Mouse (Mus musculus) megakaryocyte progenitor cell, adult 5-6 weeks (primary cell): ENCODE results near the gene Traip. TPM values are rescaled to one million over a fixed set of nuclear protein-coding genes. Genes with fewer than 3 reads are reported as not detected.
"Not testable (repeated sequence)": the region's sequence is repeated elsewhere in the genome, so short reads cannot be mapped to it uniquely, and the experiment has no call there.

ENCODE experiments used
- ATAC-seq: replicated peaks from 2 replicates; pipeline ENCODE4 v1.8.0; 2016; ENCODE audit warnings: mild to moderate bottlenecking, moderate TSS enrichment, inconsistent platforms; ENCODE audit not compliant: poor library complexity
- total RNA-seq, 2 experiments: library from RNA; stranded (forward) in 1 of 2; stranded (reverse) in 1 of 2; fragments of 157-497, 149-512 nt in 1 of 2; fragments of 200-1000 nt in 1 of 2; gene quantifications; 2 replicates each; pipeline versions ENCODE4 v1.2.3 to v1.2.4; 2015 to 2017

The Traip gene
- total RNA-seq, 2 experiments from 2014 or later = 10.1 to 22.7 TPM

GRCm38 (mm10) chr9:107995513-107995912 lies 45.6 kb downstream of the Traip start:
- ATAC-seq = no peak

GRCm38 (mm10) chr9:107996049-107996448 lies 46.1 kb downstream of the Traip start, which contains the start of gene Gm20662:
TSS of gene Gm20662 (plus strand) at chr9:107996349.
- ATAC-seq = no peak

- ATAC-seq = peak; percentile 99
These were observed 52.2 kb downstream of the Traip start, which contains the start of gene Ip6k1 for GRCm38 (mm10) chr9:108001922-108002770. TSS of gene Ip6k1 (plus strand) at chr9:108002501.

- ATAC-seq = 0 out of 2 replicates have a peak, but pooled peaks have one; percentile 5
These were observed 53.0 kb downstream of the Traip start for GRCm38 (mm10) chr9:108002778-108003530.

- ATAC-seq = no peak
These were observed 53.6 kb downstream of the Traip start for GRCm38 (mm10) chr9:108003531-108003890.

- ATAC-seq = no peak
These were observed 58.1 kb downstream of the Traip start for GRCm38 (mm10) chr9:108008041-108008440.

GRCm38 (mm10) chr9:108010385-108010784 lies 60.4 kb downstream of the Traip start:
- peak; percentile 39; the same call in 1 of the 2 replicates for ATAC-seq

- ATAC-seq = not testable (repeated sequence)
These were observed 63.6 kb downstream of the Traip start for GRCm38 (mm10) chr9:108013577-108013976.

GRCm38 (mm10) chr9:108017127-108017526 lies 67.2 kb downstream of the Traip start:
- ATAC-seq = no peak

- no peak for ATAC-seq
These were observed 70.8 kb downstream of the Traip start for GRCm38 (mm10) chr9:108020741-108021140.

Other genes starting within 250 kb of the Traip start
- gene Sema3f, start 239.7 kb upstream of the Traip start, total RNA-seq (2015) = not detected in 2 replicates
- 1.00 TPM in 1 of 2 replicates, not detected in the other for gene Sema3f, start 239.7 kb upstream of the Traip start, total RNA-seq (2017)
- gene Rbm5, start 179.1 kb upstream of the Traip start, total RNA-seq (2015) = 110 and 146 TPM in 2 replicates
- gene Rbm5, start 179.1 kb upstream of the Traip start, total RNA-seq (2017) = 142 and 235 TPM in 2 replicates
- gene Rbm6, start 76.9 kb upstream of the Traip start, total RNA-seq (2015) = 74.5 and 80.7 TPM in 2 replicates
- gene Rbm6, start 76.9 kb upstream of the Traip start, total RNA-seq (2017) = 131 and 179 TPM in 2 replicates
- 5.3 and 5.9 TPM in 2 replicates for gene Mon1a, start 62.0 kb upstream of the Traip start, total RNA-seq (2015)
- 16.6 and 18.4 TPM in 2 replicates for gene Mon1a, start 62.0 kb upstream of the Traip start, total RNA-seq (2017)
- 0.22 TPM in 1 of 2 replicates, not detected in the other for gene Mst1r, start 43.3 kb upstream of the Traip start, total RNA-seq (2015)
- gene Mst1r, start 43.3 kb upstream of the Traip start, total RNA-seq (2017) = 0.07 TPM in 1 of 2 replicates, not detected in the other
- 0.05 TPM in 1 of 2 replicates, not detected in the other for gene Actl11, start 21.7 kb upstream of the Traip start, total RNA-seq (2015)
- gene Actl11, start 21.7 kb upstream of the Traip start, total RNA-seq (2017) = not detected in 2 replicates
- not detected in 2 replicates for gene Camkv, start 14.5 kb upstream of the Traip start, total RNA-seq (2015)
- gene Camkv, start 14.5 kb upstream of the Traip start, total RNA-seq (2017) = 0.20 TPM in 1 of 2 replicates, not detected in the other
- 29.6 and 34.4 TPM in 2 replicates for gene Uba7, start 25.4 kb downstream of the Traip start, total RNA-seq (2015)
- gene Uba7, start 25.4 kb downstream of the Traip start, total RNA-seq (2017) = 30.1 and 34.7 TPM in 2 replicates
- gene Gm20661, start 32.9 kb downstream of the Traip start, total RNA-seq (2015) = 0.49 TPM in 1 of 2 replicates, not detected in the other
- not detected in 2 replicates for gene Gm20661, start 32.9 kb downstream of the Traip start, total RNA-seq (2017)
- gene Inka1, start 35.7 kb downstream of the Traip start, total RNA-seq (2015) = 13.7 and 23.2 TPM in 2 replicates
- 18.2 and 22.6 TPM in 2 replicates for gene Inka1, start 35.7 kb downstream of the Traip start, total RNA-seq (2017)
- gene Cdhr4, start 42.4 kb downstream of the Traip start, total RNA-seq (2015) = 0.35 and 0.61 TPM in 2 replicates
- not detected in 2 replicates for gene Cdhr4, start 42.4 kb downstream of the Traip start, total RNA-seq (2017)
- gene Gm20662, start 46.2 kb downstream of the Traip start, total RNA-seq (2015) = not detected in 2 replicates
- gene Gm20662, start 46.2 kb downstream of the Traip start, total RNA-seq (2017) = 1.9 TPM in 1 of 2 replicates, not detected in the other
- 12.5 and 19.1 TPM in 2 replicates for gene Ip6k1, start 52.4 kb downstream of the Traip start, total RNA-seq (2015)
- 22.8 and 35.4 TPM in 2 replicates for gene Ip6k1, start 52.4 kb downstream of the Traip start, total RNA-seq (2017)
- 7.4 and 11.7 TPM in 2 replicates for gene Gmppb, start 99.1 kb downstream of the Traip start, total RNA-seq (2015)
- gene Gmppb, start 99.1 kb downstream of the Traip start, total RNA-seq (2017) = 42.7 and 43.7 TPM in 2 replicates
- 1.3 TPM in 2 replicates for gene Amigo3, start 103.0 kb downstream of the Traip start, total RNA-seq (2015)
- 2.0 and 2.6 TPM in 2 replicates for gene Amigo3, start 103.0 kb downstream of the Traip start, total RNA-seq (2017)
- 0.46 and 3.1 TPM in 2 replicates for gene Mst1, start 130.3 kb downstream of the Traip start, total RNA-seq (2015)
- gene Mst1, start 130.3 kb downstream of the Traip start, total RNA-seq (2017) = 0.37 and 0.74 TPM in 2 replicates
- 34.5 and 35.8 TPM in 2 replicates for gene Rnf123, start 133.2 kb downstream of the Traip start, total RNA-seq (2015)
- gene Rnf123, start 133.2 kb downstream of the Traip start, total RNA-seq (2017) = 18.8 and 34.8 TPM in 2 replicates
- gene Apeh, start 144.5 kb downstream of the Traip start, total RNA-seq (2015) = 45.9 and 64.3 TPM in 2 replicates
- 71.0 and 110 TPM in 2 replicates for gene Apeh, start 144.5 kb downstream of the Traip start, total RNA-seq (2017)
- 4.7 and 5.5 TPM in 2 replicates for gene Bsn, start 240.2 kb downstream of the Traip start, total RNA-seq (2015)
- gene Bsn, start 240.2 kb downstream of the Traip start, total RNA-seq (2017) = 3.2 and 4.0 TPM in 2 replicates